ENCODE assay signal across 14 mouse cellular contexts in the genomic region with DNA sequence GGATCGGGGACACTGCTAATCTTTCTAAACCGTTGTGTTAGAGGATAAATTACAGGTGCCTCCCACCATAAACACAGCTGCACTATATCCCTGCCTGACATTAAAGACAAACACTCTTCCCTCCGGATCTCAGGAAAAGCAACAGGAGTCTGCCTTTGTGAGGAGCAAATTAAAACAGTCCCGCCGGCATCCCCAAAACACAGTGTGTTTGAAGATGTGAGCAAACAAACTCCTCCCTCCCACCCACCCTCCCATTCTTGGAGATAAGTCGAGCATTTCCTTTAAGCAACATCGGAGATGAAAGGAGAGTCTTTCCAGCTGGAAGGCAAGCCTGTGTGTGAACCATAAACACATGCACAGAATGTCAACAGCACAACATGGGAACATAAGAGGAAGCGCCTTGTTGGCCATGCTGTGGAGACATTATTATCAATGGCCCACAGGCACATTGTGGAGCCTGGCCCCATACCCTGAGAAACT.
DNase-seq lines count a peak whose midpoint lies in the region; ATAC-seq and TF ChIP-seq lines count a peak whose summit lies in the region.
"Had no signal": no experiment of that assay in that cellular context is flagged by ENCODE, and none has a peak within 500 bp of the region (broad histone marks: within the 10 kb centered on the region; RNA-seq: fewer than 3 reads in every experiment).

No protein-coding gene starts in this region.

- no peaks in the 10 kb centered on the region for H3K9me3 ChIP-seq in forebrain, embryonic 13.5 days (replicated peaks)
- H3K9me3 ChIP-seq in forebrain, embryonic 15.5 days, result no peaks in the 10 kb centered on the region
- H3K9me3 ChIP-seq in kidney, embryonic 16.5 days (ENCODE audit: low read length), result no peaks in the 10 kb centered on the region
- H3K9me3 ChIP-seq in stomach, embryonic 14.5 days (ENCODE audit: control insufficient read depth, low read depth, low read length), result no peaks in the 10 kb centered on the region
- H3K9me3 ChIP-seq in stomach, postnatal 0 days (ENCODE audit: control insufficient read depth, low read length), result no peaks in the 10 kb centered on the region
- H3K9me3 ChIP-seq in stomach, embryonic 16.5 days (replicated peaks; ENCODE audit: control insufficient read depth, low read length), result no peaks in the 10 kb centered on the region
- H3K9me3 ChIP-seq: hindbrain, embryonic 15.5 days; neural tube, embryonic 15.5 days had no signal

- no peak for TF ChIP-seq POLR2A in kidney, adult 2 months (IDR thresholded peaks at IDR 0.05; ENCODE audit: low read depth, low read length)

- no peak for DNase-seq in kidney, adult 2 months
- no peak for DNase-seq in stomach, postnatal 0 days (ENCODE audit: low spot score)
- DNase-seq in adrenal gland, adult (ENCODE audit: inconsistent age in 2 of 2, low spot score in 1 of 2), result no peak
- DNase-seq: adrenal gland, postnatal 14 days; cerebellum, postnatal 36 days; thymus, postnatal 14 days had no signal

- 0 out of 2 replicates have a peak, but pooled peaks have one; percentile 8 for ATAC-seq in forebrain, embryonic 13.5 days
- ATAC-seq in forebrain, embryonic 15.5 days (replicated peaks), result no peak
- peak; percentile 90 for ATAC-seq in kidney, embryonic 16.5 days (ENCODE audit: low FRiP score, low TSS enrichment)
- ATAC-seq in stomach, embryonic 14.5 days (ENCODE audit: insufficient number of reproducible peaks, insufficient read depth, low FRiP score, low read depth), result 0 out of 2 replicates have a peak, but pooled peaks have one; percentile 28
- ATAC-seq in stomach, postnatal 0 days (ENCODE audit: low FRiP score, low TSS enrichment), result no peak
- ATAC-seq in stomach, embryonic 16.5 days (ENCODE audit: insufficient read depth, low FRiP score), result no peak

- TF ChIP-seq CTCF in kidney, adult 2 months (conservative IDR thresholded peaks at IDR 0.05; ENCODE audit: insufficient read depth, insufficient read length, low read depth, low read length), result no peak
- TF ChIP-seq CTCF in stomach, postnatal 0 days (IDR thresholded peaks at IDR 0.05; ENCODE audit: low read depth), result no peak

- H3K4me2 ChIP-seq in forebrain, embryonic 13.5 days, result no peak overlapping the region
- no peak overlapping the region for H3K4me2 ChIP-seq in forebrain, embryonic 15.5 days (replicated peaks)
- H3K4me2 ChIP-seq in kidney, embryonic 16.5 days (replicated peaks; ENCODE audit: low read depth, low read length), result peak overlapping the region; percentile 19
- H3K4me2 ChIP-seq in stomach, embryonic 14.5 days (replicated peaks; ENCODE audit: low read depth, low read length), result no peak overlapping the region
- H3K4me2 ChIP-seq in stomach, postnatal 0 days (replicated peaks; ENCODE audit: low read depth), result no peak overlapping the region
- H3K4me2 ChIP-seq in stomach, embryonic 16.5 days (ENCODE audit: low read depth, low read length), result no peak overlapping the region
- H3K4me2 ChIP-seq: hindbrain, embryonic 15.5 days; neural tube, embryonic 15.5 days had no signal

- no peaks in the 10 kb centered on the region for H3K36me3 ChIP-seq in forebrain, embryonic 13.5 days (ENCODE audit: poor library complexity, severe bottlenecking)
- no peaks in the 10 kb centered on the region for H3K36me3 ChIP-seq in forebrain, embryonic 15.5 days
- H3K36me3 ChIP-seq in kidney, embryonic 16.5 days (ENCODE audit: insufficient read depth, low read length), result no peaks in the 10 kb centered on the region
- H3K36me3 ChIP-seq in kidney, adult 2 months (ENCODE audit: control insufficient read depth, insufficient read depth, low read length), result no peaks in the 10 kb centered on the region
- H3K36me3 ChIP-seq in stomach, embryonic 14.5 days (ENCODE audit: control insufficient read depth, insufficient read depth, low read length), result no peaks in the 10 kb centered on the region
- H3K36me3 ChIP-seq in stomach, postnatal 0 days (ENCODE audit: control insufficient read depth, insufficient read depth, low read length), result no peaks in the 10 kb centered on the region
- no peaks in the 10 kb centered on the region for H3K36me3 ChIP-seq in stomach, embryonic 16.5 days (ENCODE audit: control insufficient read depth, insufficient read depth, low read length)
- H3K36me3 ChIP-seq: hindbrain, embryonic 15.5 days; neural tube, embryonic 15.5 days had no signal

- WGBS in forebrain, embryonic 13.5 days, result 10% methylated on average over 8 of the region's 8 CpGs
- WGBS in forebrain, embryonic 15.5 days, result 11% methylated on average over 8 of the region's 8 CpGs
- 6% methylated on average over 8 of the region's 8 CpGs for WGBS in kidney, embryonic 16.5 days
- 20% methylated on average over 8 of the region's 8 CpGs for WGBS in kidney, adult 2 months
- 4% methylated on average over 8 of the region's 8 CpGs for WGBS in stomach, embryonic 14.5 days
- WGBS in stomach, postnatal 0 days, result 5% methylated on average over 8 of the region's 8 CpGs
- WGBS in stomach, embryonic 16.5 days, result 11% methylated on average over 8 of the region's 8 CpGs

- no peak overlapping the region for H3K9ac ChIP-seq in forebrain, embryonic 13.5 days
- no peak overlapping the region for H3K9ac ChIP-seq in forebrain, embryonic 15.5 days (replicated peaks)
- no peak overlapping the region for H3K9ac ChIP-seq in kidney, embryonic 16.5 days (replicated peaks; ENCODE audit: low read length)
- H3K9ac ChIP-seq in stomach, embryonic 14.5 days (replicated peaks; ENCODE audit: low read depth, low read length), result no peak overlapping the region
- H3K9ac ChIP-seq in stomach, postnatal 0 days (ENCODE audit: low read length), result no peak overlapping the region
- no peak overlapping the region; the same call in 1 of the 2 replicates for H3K9ac ChIP-seq in stomach, embryonic 16.5 days (ENCODE audit: low read length)
- H3K9ac ChIP-seq: hindbrain, embryonic 15.5 days; liver, embryonic 14.5 days; neural tube, embryonic 15.5 days had no signal

- H3K27me3 ChIP-seq in forebrain, embryonic 13.5 days, result no peaks in the 10 kb centered on the region
- no peaks in the 10 kb centered on the region for H3K27me3 ChIP-seq in forebrain, embryonic 15.5 days
- no peaks in the 10 kb centered on the region for H3K27me3 ChIP-seq in kidney, embryonic 16.5 days (ENCODE audit: insufficient read depth, low read length)
- H3K27me3 ChIP-seq in kidney, adult 2 months (replicated peaks; ENCODE audit: control insufficient read depth, insufficient read depth, low read length), result no peaks in the 10 kb centered on the region
- no peaks in the 10 kb centered on the region for H3K27me3 ChIP-seq in stomach, embryonic 14.5 days (ENCODE audit: control insufficient read depth, insufficient read depth, low read length)
- H3K27me3 ChIP-seq in stomach, postnatal 0 days (ENCODE audit: control insufficient read depth, insufficient read depth, low read length), result no peaks in the 10 kb centered on the region
- no peaks in the 10 kb centered on the region for H3K27me3 ChIP-seq in stomach, embryonic 16.5 days (ENCODE audit: control insufficient read depth, insufficient read depth, low read length)
- H3K27me3 ChIP-seq: hindbrain, embryonic 15.5 days; neural tube, embryonic 15.5 days had no signal

- H3K4me1 ChIP-seq in forebrain, embryonic 13.5 days, result 0 out of 2 replicates have a peak, but pooled peaks cover 10% of the 10 kb centered on the region
- H3K4me1 ChIP-seq in forebrain, embryonic 15.5 days, result 0 out of 2 replicates have a peak, but pooled peaks cover 2% of the 10 kb centered on the region
- peaks cover 15% of the 10 kb centered on the region for H3K4me1 ChIP-seq in kidney, embryonic 16.5 days (ENCODE audit: insufficient read depth, low read length)
- no peaks in the 10 kb centered on the region for H3K4me1 ChIP-seq in kidney, adult 2 months (ENCODE audit: control insufficient read depth, insufficient read depth, low read length)
- 0 out of 2 replicates have a peak, but pooled peaks cover 10% of the 10 kb centered on the region for H3K4me1 ChIP-seq in stomach, embryonic 14.5 days (ENCODE audit: control insufficient read depth, insufficient read depth, low read length)
- no peaks in the 10 kb centered on the region for H3K4me1 ChIP-seq in stomach, postnatal 0 days (replicated peaks; ENCODE audit: control insufficient read depth, insufficient read depth)
- H3K4me1 ChIP-seq in stomach, embryonic 16.5 days (ENCODE audit: control insufficient read depth, insufficient read depth, low read length), result peaks cover 8% of the 10 kb centered on the region; the same call in 1 of the 2 replicates
- H3K4me1 ChIP-seq: hindbrain, embryonic 15.5 days; neural tube, embryonic 15.5 days had no signal

- H3K27ac ChIP-seq in forebrain, embryonic 13.5 days, result no peak overlapping the region
- H3K27ac ChIP-seq in forebrain, embryonic 15.5 days (replicated peaks), result no peak overlapping the region
- peak overlapping the region; percentile 86 for H3K27ac ChIP-seq in kidney, embryonic 16.5 days (ENCODE audit: low read length)
- H3K27ac ChIP-seq in kidney, adult 2 months (ENCODE audit: insufficient read depth, low read depth, low read length), result no peak overlapping the region
- H3K27ac ChIP-seq in stomach, embryonic 14.5 days (ENCODE audit: low read length), result peak overlapping the region; percentile 10
- no peak overlapping the region for H3K27ac ChIP-seq in stomach, postnatal 0 days (replicated peaks)
- peak overlapping the region; percentile 51 for H3K27ac ChIP-seq in stomach, embryonic 16.5 days (ENCODE audit: low read length)
- H3K27ac ChIP-seq: hindbrain, embryonic 15.5 days; liver, embryonic 14.5 days; neural tube, embryonic 15.5 days had no signal

- TF ChIP-seq EP300 in stomach, postnatal 0 days (optimal IDR thresholded peaks at IDR 0.05), result no peak

- H3K4me3 ChIP-seq in forebrain, embryonic 13.5 days, result no peak overlapping the region
- no peak overlapping the region for H3K4me3 ChIP-seq in forebrain, embryonic 15.5 days
- no peak overlapping the region for H3K4me3 ChIP-seq in kidney, embryonic 16.5 days (ENCODE audit: low read length)
- H3K4me3 ChIP-seq in kidney, adult 2 months (ENCODE audit: insufficient read depth, low read depth, low read length), result no peak overlapping the region
- no peak overlapping the region for H3K4me3 ChIP-seq in stomach, embryonic 14.5 days (ENCODE audit: low read depth, low read length)
- no peak overlapping the region for H3K4me3 ChIP-seq in stomach, postnatal 0 days (ENCODE audit: low read depth, low read length)
- no peak overlapping the region for H3K4me3 ChIP-seq in stomach, embryonic 16.5 days (replicated peaks; ENCODE audit: low read length)
- H3K4me3 ChIP-seq: hindbrain, embryonic 15.5 days; neural tube, embryonic 15.5 days had no signal

Comparison
In these comparisons a context has a peak if more than half of its experiments do, and no peak if none do; other contexts are left out.
1. ATAC-seq: peak in forebrain, embryonic 13.5 days (single experiment), kidney, embryonic 16.5 days (single experiment) and stomach, embryonic 14.5 days (single experiment); none in forebrain, embryonic 15.5 days (single experiment), stomach, postnatal 0 days (single experiment) and stomach, embryonic 16.5 days (single experiment).
2. H3K27ac ChIP-seq: peak in kidney, embryonic 16.5 days (single experiment), stomach, embryonic 14.5 days (single experiment) and stomach, embryonic 16.5 days (single experiment); none in forebrain, embryonic 13.5 days (single experiment), forebrain, embryonic 15.5 days (single experiment), kidney, adult 2 months (single experiment) and stomach, postnatal 0 days (single experiment).